Mouse (Mus musculus) heart, postnatal 14 days (tissue): ENCODE data around the gene Slc25a18. TPM values are rescaled to one million over a fixed set of nuclear protein-coding genes. Genes with fewer than 3 reads are reported as not detected.
"Not testable (repeated sequence)": the region's sequence is repeated elsewhere in the genome, so short reads cannot be mapped to it uniquely, and the experiment has no call there.

Experiments used
- DNase-seq, 2 experiments: peaks; one replicate each; pipeline ENCODE4 v3.0.0; 2021 to 2022
- intact Hi-C: fragments of 180-260 bp; cut with DNase I; formaldehyde crosslinking; loops from one replicate; pipeline ENCODE4 v1.15.1; 2025
- total RNA-seq, 2 experiments: library from RNA; stranded (reverse); gene quantifications; 2 replicates each; pipeline ENCODE4 v1.2.3; 2021

Gene Slc25a18
- total RNA-seq, 2 experiments from 2014 or later = 0.15 to 0.38 TPM

DNA sequence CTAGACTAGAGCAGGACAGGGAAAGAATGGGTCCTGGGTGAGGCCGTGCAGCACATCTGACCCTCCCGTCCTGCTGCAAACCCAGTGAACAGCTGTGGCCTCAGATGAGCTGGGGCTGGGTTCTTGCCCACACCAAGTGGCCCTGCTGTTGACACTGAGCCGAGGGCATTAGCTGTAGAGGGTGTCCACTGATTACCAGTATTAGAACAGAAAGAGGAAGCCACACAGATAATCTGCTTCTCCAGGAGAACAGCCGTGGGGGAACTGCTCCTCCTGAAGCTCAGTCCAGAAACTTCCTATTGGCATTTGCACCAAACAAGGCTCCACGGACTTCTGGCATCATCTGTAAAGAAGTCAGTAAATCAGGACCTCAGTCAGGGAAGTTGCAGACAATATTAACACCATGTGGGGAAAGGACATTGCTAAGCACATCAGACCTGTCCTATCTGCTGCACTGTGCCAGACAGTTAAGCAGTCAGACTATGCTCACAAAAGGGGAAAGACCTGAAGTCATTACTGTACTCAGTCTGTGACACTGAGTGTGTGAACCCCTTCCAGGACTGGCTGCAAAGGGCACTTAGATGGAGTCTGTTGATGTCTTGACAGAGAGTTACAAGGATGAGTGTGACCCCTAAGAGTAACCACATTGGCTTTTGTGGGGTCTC lies 22.2 kb downstream of the Slc25a18 start:
- no peak for DNase-seq
- intact Hi-C loops = no loop called here

DNA sequence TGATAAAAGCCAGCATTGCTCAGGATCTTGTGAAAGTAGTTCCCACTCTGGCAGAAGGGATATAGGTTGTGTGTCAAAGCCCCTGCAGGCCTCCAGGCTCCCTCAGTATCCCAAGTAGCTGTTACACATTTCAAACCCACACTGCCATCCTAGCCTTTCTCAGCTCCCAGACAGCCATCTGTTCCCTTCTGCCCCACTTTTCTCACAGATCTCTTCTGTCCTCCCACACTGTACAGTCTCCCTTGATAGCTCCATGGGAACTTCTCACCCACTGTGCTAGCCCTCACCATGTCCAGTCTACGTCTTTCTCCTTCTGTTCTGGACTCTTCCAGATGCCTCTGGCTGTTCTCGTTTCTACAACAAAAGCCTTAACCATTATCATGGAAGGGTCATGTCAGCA lies 22.7 kb downstream of the Slc25a18 start:
- intact Hi-C loops = no loop called here
- no peak for DNase-seq

DNA sequence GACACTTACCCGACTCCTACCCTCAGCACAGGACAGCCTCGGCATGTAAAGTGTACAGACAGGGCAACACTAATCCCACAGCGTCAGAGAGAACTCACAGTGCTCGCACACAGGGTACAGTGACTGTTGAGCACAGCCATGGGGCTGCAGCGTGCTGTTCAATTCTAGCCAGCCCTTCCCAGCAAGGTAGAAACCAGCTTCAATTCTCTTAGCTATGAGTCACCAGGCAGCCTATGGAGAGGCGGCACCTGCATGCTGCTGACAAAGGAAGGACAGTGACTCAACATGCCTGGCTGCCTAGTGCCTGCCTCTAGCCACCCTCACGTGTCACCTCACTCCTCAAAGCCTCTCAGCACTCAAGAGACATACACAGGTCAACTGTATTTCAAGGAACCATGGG lies 24.6 kb downstream of the Slc25a18 start:
- DNase-seq = no peak
- intact Hi-C loops = no loop called here

DNA sequence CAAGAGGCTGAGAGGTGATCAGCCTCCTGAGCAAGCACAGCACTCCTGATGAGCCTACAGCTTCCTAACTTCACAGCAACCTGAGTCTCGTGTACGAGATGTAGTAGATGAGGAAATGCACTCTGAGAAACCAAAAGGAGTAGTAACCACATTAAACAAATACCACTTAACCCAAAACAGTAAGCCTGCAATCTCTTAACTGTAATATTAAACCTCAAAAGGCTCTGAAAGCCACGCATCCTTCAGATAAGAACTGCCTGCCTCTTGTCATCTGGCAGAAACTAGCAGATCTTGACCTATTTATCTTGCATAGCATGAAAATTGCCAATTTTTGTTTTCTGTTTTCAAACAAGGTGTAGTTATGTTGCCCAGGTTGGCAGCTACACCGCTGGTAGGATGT lies 25.5 kb downstream of the Slc25a18 start:
- intact Hi-C loops = no loop called here

DNA sequence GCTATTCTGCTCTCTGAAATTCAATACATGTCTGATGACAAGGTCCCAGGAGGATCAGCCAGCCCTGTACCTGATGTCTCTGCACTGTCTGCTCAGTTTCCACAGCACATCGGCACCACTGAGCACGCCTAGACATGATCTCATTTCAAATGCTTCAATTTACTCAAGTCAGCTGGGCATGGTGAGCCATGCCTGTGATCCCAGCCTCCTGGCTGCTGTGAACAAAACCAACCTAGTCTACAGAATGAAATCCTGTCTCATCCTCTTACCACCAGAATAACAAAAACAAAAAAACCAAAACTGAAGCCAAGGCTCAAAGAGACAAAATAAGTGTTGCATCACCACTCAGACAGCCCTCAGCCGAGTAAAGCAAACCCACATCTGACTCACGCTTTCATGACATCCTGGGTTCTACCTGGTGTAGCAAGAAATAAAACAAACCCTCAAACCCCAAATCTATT lies 26.2 kb downstream of the Slc25a18 start:
- intact Hi-C loops = no loop called here
- no peak for DNase-seq

More for the DNA sequence above, 25.5 kb downstream of the Slc25a18 start:
- DNase-seq = no peak

DNA sequence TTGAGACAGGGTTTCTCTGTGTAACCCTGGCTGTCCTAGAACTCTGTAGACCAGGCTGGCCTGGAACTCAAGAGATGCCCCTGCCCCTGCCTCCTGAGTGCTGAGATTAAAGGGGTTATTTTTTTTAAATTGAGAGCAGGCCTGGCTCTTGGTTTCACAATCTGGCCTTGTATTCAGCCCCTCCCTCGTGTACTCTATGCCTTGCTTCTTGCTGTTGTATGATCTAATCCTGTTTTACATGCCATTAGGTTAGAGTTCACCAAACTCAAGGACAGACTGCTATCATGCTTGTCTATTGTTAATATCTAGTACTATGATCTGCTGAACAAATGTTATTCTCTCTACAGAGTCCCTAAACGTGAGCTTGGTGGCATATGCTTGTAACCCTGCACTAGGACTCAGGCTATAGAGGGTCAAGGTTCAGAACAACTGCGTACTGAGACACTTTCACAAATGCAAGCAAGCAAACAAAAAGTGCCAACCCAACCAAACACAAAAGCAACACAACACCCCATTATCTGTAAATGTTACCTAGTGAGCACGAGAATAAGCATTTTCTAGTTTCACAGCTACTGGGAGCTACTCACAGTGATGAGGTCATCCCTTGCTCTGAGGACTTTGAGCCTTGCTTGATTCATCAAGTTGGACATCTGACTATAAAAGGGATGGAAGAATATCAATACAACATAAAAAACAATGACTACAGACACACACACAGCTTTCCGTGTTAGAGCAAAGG lies 33.8 kb downstream of the Slc25a18 start:
- intact Hi-C loops = no loop called here
- DNase-seq = no peak

DNA sequence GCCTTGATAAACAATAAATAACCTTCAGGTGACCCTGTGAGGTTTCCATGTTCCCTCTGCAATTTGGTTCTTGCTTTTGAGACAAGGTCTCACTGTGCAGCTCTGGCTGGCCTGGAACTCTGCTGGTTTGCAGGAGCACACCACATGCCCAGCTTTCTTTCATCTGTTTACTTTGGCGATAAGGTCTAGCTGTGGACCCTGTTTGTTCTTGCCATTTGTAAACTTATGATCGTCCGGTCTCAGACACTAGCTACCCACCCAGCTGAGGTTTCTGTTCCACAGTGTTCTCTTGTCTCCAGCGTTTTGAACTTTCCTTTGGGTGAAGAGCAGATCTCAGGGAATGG lies 34.3 kb downstream of the Slc25a18 start:
- no peak for DNase-seq
- intact Hi-C loops = no loop called here

DNA sequence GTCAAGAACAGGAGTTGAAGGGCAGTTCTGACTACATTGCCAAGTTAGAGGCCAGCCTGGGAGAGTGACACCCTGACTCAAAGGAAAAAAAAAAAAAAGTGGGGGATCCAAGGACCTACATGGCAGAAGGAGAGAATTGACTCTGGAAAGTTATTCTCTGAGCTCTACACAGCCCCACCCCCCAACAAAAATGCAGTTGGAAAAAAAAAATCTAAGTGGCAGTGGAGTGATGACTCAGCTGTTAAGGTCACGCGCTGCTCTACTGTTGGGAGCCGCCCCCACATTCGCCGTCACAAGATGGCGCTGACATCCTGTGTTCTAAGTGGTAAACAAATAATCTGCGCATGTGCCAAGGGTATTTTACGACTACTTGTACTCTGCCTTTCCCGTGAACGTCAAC lies 38.6 kb downstream of the Slc25a18 start:
- intact Hi-C loops, DNase-seq: not testable (repeated sequence)

DNA sequence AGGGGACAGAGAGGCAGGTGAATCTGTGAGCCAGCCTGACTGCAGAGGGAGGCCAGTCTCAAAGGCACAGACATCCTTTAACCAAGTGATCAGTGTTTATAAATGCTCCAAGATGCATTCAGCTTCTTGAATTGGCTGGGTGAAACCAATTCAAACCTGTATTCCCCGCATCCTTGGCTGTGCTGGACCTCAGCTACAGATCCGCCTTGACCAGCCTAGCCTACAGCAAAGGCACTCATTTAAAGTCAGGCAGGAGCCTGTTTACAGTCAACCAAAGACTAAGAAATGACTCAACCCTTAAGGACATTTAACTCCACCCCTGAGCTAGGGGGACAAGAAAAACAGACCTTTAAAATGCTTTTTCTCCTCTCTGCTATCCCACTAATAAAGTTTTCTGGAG lies 45.9 kb downstream of the Slc25a18 start:
- intact Hi-C loops = no loop called here
- DNase-seq = no peak

DNA sequence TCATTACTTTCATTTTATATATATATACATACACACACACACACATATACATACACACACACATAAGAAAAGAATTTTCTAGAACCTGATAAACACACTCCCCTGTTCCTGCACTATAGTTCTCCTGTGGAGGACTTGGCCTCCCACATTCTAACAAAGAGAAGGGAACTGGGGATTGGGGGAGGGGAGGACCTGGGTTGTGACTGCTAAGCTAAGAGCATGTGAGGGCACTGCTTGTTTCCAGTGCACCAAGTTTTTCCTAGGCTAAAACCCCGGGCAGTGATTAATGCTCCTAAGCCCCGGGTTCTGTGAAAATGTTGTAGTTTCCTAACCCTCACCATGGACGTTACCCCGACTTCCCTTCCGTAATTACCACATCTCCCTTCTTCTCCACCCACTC lies 46.8 kb downstream of the Slc25a18 start:
- intact Hi-C loops = no loop called here
- DNase-seq = no peak

DNA sequence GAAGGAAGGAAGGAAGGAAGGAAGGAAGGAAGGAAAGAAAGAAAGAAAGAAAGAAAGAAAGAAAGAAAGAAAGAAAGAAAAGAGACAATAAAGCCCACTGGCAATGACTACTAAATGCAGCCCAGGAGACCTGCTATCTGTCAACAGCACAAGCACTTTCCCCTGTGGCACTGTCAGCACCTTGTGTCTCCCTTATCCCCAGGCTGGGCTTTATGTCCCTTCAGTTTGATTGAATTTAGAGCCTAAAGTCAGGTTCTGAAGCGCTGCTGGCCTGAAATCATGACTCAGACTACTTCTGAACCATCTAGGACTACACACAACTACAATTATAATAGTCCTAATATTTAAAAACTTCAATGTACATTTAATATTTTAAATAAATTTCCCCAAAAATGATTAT lies 47.6 kb downstream of the Slc25a18 start:
- DNase-seq = no peak
- intact Hi-C loops = no loop called here

DNA sequence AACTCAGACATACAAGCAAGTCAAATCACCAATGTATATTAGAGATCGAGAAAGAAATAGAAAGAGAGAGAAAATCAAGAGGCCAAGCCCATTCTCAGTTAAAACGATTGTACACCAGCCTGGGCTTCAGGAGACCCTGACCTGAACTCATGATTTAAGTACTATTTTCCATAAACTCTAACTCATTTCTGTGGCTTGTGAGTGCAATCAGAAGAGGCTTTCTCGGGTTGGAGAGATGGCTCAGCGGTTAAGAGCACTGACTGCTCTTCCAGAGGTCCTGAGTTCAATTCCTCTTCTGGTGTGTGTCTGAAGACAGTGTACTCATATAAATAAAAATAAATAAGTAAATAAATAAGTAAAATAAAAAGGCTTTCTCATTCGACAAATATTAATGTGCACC lies 48.3 kb downstream of the Slc25a18 start:
- intact Hi-C loops = no loop called here

DNA sequence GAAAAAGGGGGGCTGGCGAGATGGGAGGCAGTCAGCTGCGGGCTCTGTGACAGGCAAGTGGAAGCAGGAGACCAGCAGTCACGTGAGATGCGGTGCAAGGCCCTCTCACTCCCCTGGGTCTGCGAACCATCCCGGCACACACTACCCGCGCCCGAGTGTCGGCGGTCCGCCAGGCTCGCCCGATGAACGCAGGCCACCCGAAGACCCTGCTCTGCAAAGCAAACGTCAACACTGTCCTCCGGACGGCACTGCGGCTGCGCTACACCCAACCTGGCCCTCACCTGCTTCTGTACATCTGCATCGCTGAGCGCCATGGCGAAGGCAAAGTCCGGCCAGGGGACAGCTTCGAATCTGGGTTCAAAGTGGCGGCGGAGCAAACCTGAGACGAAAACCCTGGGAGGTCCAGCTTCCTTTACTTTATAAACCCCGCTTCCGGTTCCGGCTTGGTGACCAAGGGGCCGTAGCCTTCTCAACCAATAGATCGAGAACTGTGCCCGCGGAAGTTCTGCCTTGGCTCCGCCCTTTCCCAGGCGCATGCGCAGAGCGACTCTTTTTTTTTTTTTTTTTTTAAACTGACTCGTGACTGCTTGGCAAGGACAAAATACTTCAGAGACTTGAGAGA lies 49.0 kb downstream of the Slc25a18 start, which contains the start of gene Atp6v1e1:
Gene Atp6v1e1, minus strand, starts transcription at position 487 of the 622 bp plus-strand sequence.
- intact Hi-C loops = no loop called here
- DNase-seq = peak; percentile 91

More for the DNA sequence above, 48.3 kb downstream of the Slc25a18 start:
- DNase-seq = no peak

DNA sequence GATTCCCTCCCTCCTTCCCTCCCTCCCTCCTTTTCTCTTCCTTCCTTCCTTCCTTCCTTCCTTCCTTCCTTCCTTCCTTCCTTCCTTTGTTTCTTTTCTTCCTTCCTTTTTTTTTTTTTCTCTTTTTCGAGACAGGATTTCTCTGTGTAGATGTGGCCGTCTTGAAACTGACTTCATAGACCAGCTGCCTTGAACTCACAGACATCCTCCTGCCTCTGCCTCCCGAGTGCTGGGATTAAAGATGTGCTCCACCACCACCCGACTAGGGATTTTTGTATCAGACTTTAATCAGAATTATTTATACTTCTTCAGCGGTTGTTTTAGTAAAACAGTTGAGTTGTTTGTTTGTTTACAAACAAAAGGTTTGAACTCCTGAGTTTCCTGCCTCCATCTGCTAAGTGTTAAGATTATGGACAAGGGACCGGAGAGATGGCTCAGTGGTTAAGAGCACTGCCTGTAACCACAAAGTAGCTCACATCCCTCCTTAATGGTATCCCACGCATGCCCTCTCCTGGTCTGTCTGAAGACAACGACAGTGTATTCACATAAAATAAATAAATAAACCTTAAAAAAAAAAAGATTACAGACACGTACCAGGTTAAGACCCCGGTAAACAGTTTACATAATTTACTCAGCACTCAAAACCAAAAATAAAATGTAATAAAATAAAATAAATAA lies 49.7 kb downstream of the Slc25a18 start:
- intact Hi-C loops = no loop called here
- peak in 1 of 2 experiments; percentile 8 for DNase-seq

DNA sequence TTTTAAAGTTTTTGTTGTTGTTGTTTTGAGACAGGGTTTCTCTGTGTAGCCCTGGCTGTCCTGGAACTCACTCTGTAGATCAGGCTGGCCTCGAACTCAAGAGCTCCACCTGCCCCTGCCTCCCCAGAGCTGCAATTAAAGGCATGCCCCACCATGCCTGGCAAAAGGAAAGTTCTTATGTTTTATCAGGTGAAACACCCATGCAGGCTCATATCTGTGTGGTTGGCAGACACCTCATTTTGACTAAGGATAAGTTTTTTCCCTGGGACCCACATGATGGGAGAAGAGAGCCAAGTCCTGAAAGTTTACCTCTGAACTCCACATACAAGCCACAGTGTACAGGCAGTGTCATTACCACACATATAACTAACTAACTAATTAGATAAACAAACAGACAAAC lies 56.7 kb downstream of the Slc25a18 start:
- no peak for DNase-seq
- intact Hi-C loops = no loop called here

DNA sequence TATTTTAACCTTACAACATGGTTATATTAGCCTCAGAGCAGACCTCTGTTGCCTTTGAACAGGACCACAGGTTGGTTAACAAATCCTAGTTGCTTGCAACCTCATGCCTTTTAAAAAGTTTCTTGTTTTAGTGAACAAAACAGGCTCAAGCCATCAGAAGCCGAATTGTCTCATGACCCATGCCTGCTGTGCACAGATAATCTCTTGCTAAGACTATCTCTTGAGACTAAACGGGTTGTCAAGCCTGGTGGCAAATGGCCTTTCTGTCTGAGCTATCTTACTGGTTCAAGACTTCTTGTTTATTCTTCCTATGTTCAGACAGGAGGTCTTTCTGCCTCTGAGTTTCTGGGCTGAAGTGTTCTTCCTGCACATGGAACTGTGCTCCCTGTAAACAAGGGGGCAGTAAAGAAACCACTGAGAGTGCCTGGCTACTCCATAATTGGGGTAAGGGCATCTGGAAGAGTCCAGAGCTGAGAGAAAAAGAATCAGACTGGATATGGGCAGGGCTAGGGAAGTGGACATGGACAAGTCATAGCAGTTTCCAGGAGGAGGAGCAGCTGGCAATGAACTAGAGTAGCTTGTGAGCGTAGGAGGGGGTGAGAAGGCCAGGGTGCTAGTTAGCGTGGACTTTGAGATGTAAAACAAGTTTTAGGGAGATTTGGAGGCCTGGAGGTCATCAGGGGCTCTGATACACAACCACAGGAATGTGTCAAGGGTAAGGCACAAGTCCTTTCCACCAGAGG lies 57.7 kb downstream of the Slc25a18 start:
- no peak for DNase-seq
- intact Hi-C loops = no loop called here

DNA sequence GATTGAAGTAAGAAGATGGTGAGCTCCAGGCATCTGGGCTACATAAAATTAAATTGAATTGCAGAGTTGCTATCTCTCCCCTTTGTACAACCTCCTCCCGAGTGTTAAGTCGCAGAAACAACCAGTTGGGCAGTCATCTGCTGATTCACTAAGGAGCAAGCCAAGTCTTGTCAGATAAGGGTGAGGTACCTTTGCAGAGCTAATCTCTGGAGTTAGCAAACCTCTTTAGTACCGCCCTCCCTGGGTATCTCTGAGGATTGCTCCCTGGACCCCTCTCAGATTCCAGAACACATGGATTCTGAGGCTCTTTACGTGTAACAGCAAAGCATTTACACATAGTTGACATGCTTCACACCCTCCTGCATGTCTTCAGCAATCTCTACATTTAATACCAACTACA lies 58.7 kb downstream of the Slc25a18 start:
- intact Hi-C loops = no loop called here
- DNase-seq = no peak

DNA sequence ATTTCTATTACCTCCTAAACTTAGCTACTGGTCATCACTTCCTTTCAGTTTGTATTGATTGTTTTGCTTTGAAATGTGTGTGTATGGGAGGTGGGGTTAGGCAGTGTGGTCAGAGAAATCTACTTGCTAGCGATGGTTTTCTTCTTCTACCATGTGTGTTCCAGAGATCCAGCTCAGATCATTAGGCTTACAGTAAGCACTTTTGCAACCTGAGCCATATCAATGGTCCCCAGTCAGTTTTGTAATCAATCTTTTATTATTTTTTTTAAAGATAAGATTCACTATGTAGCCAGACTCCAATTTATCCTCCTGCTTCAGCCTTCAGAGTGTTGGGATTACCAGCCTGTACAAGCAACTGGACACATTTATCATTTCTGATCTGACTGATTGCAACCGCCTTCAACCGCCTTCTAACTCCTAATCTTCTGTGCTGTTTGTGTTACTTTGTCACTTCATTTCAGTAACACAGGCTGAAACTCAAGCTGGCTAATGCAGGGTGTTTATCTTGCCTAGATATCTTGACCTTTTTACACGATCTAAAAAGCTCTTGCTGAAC lies 61.5 kb downstream of the Slc25a18 start:
- intact Hi-C loops = no loop called here
- no peak for DNase-seq

DNA sequence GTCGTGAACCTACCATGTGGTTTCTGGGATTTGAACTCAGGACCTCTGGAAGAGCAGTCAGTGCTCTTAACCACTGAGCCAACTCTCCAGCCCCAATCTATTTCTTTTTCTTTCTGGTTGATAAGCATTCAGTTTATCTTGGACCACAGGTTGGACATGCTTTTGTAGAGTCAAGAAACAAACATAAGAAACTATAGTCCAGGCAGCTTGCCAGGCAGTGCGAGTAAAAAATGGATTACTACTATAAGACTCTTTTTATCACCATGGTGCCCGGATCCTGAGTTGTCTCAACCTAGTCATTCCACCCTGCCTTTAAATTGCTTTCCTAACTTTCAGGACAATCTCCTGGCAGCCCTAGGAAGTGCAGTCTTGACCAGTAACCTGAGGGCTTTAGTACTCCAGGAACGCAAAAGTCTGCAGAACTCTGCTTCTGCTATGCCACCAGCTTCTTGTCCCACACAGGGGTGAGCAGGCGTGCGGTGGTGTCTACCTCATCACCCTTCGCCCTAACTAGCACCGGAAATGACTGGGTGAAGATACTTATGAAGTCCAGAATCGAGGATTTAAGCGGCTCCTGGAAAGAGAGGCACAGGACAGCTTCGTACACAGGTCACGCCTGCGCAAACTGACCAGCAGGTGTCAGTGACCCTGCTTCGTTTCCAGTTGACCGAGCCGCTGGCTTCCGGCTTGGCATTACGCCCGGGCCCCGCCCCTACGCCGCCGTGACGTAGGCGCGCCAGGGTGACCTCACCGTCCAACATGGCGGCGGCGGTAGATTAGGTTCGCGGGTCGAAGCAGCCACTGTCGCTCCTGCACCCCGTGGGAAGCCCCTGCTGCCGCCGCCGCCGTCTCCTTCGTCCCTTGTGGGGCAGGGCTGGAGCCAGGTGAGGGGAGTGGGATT lies 62.3 kb downstream of the Slc25a18 start, which contains the start of gene Bcl2l13:
Gene Bcl2l13, plus strand, starts transcription at position 739 of the 901 bp plus-strand sequence.
- intact Hi-C loops = no loop called here
- DNase-seq = peak; percentile 98 to 100
